Mouse (Mus musculus) intestine, embryonic 14.5 days (tissue): Measurements from ENCODE around the gene Carhsp1. TPM values are rescaled to one million over a fixed set of nuclear protein-coding genes. Genes with fewer than 3 reads are reported as not detected.

ENCODE experiments used
- ATAC-seq: fragments of 200-750 bp; cut with Nextera tagmentation; replicated peaks from 2 replicates; pipeline ENCODE4 v1.8.0; 2017; ENCODE audit warnings: low read depth, moderate number of reproducible peaks, moderate TSS enrichment, moderate library complexity; ENCODE audit not compliant: low FRiP score, low TSS enrichment
- DNase-seq: peaks from one replicate; pipeline ENCODE4 v3.0.0-alpha.2; 2018; ENCODE audit warnings: low spot score
- H3K27ac ChIP-seq: fragments of 300-500 bp; sonication (generic); 2 replicates; pipeline ENCODE4 v1.5.1; 2014; ENCODE audit warnings: low read depth, mild to moderate bottlenecking, control low read depth
- H3K27me3 ChIP-seq: fragments of 300-500 bp; sonication (generic); replicated peaks from 2 replicates; pipeline ENCODE4 v1.6.1; 2014; ENCODE audit warnings: low read length, control low read depth; ENCODE audit not compliant: control insufficient read depth, insufficient read depth
- H3K36me3 ChIP-seq: fragments of 300-500 bp; sonication (generic); 2 replicates; pipeline ENCODE4 v1.6.1; 2014; ENCODE audit warnings: low read length, control low read depth; ENCODE audit not compliant: control insufficient read depth, insufficient read depth
- H3K4me1 ChIP-seq: fragments of 300-500 bp; sonication (generic); replicated peaks from 2 replicates; pipeline ENCODE4 v1.6.1; 2014; ENCODE audit warnings: low read length, control low read depth, mixed read lengths; ENCODE audit not compliant: control insufficient read depth, insufficient read depth
- H3K4me2 ChIP-seq: fragments of 300-500 bp; sonication (generic); 2 replicates; pipeline ENCODE4 v1.6.1; 2014; ENCODE audit warnings: low read length
- H3K4me3 ChIP-seq: fragments of 300-500 bp; sonication (generic); 2 replicates; pipeline ENCODE4 v1.5.1; 2014; ENCODE audit warnings: low read depth, low read length, control low read depth, mixed read lengths
- H3K9ac ChIP-seq: fragments of 300-500 bp; sonication (generic); 2 replicates; pipeline ENCODE4 v1.6.1; 2014; ENCODE audit warnings: mild to moderate bottlenecking, low read length
- H3K9me3 ChIP-seq: fragments of 300-500 bp; sonication (generic); 2 replicates; pipeline ENCODE4 v1.6.1; 2016; ENCODE audit warnings: low read length, control low read depth; ENCODE audit not compliant: control insufficient read depth
- WGBS: fragments of 180-500 bp; shearing (Covaris S2); extraction: QIAGEN DNeasy Blood & Tissue Kit; methylation state at CpG from one replicate; pipeline ENCODE4 v1.1.7; 2014; 5-methylcytosine and 5-hydroxymethylcytosine counted together
- polyA plus RNA-seq: library from polyadenylated mRNA; unstranded; fragments of >200 nt; fragmentation: Nextera tagmentation; extraction: Ambion mirVana; gene quantifications from 2 replicates; pipeline ENCODE4 v1.2.1, GENCODE M21; 2014

Gene Carhsp1
- polyA plus RNA-seq, 1 experiment from 2014 or later: 41.5 TPM

GRCm38 (mm10) chr16:8672350-8672687 is 364 bp upstream of the Carhsp1 start:
- Histone ChIP-seq H3K27ac (0 out of 2 replicates have a peak overlapping the region, but pooled peaks have one; percentile 82), H3K4me2 (peak overlapping the region; percentile 58), H3K36me3 (0 out of 2 replicates have a peak, but pooled peaks cover 4% of the 10 kb centered on the region), H3K9ac (peak overlapping the region; percentile 61; the same call in 1 of the 2 replicates), H3K9me3 (no peaks in the 10 kb centered on the region), H3K4me3 (peak overlapping the region; percentile 57), H3K27me3 (no peaks in the 10 kb centered on the region), H3K4me1 (peaks cover 27% of the 10 kb centered on the region)
- DNase-seq: no peak
- no peak for ATAC-seq
- 0% methylated on average over 18 of the region's 18 CpGs for WGBS

DNA sequence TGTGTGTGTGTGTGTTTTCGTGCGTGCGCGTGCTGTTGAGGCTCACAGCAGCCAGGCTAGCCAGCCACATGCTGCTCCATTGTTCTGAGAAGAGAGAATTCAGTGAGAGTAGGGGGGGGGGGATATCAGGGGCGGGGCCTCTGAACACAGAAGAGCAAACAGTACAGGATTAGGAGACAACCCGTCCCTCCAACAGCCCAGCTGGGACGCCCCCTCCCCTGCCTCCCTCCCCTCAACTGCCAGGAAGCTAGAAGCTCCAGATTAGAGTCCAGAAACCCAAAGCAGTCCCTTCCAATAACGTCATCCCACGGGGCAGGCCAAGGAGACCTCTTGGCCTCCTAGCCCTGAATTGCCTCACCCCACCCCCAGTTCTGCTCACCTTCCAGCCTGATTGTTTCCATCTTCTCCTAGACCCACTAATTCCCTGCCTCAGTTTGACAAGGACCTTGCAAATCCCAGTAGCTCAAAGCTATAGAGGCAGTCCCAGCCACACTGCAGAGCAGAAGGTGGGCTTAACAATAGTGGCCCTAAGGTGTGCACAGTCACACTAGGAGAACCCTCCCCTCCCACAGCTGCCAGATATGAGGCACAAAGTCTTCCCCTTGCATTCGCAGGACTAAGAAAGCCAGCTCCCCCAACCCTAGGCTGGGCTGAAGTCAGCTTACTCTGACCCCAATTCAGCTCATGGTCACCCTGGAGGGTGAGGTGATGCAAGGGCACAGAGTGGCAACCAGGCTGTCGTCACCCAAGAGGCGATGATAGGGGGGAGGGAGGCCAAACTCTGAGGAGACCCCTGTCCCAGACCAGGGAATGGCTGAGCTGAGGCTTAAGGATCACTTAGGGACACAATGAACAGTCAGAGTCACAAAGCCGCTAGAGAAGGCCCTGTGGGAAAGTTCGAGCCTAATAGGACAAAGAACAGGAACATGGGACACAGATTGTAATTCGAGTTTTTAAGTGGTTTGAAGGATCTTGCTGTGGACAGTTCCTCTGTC is 1.6 kb downstream of the Carhsp1 start:
- WGBS: 7% methylated on average over 13 of the region's 15 CpGs
- DNase-seq (peak; percentile 67), ATAC-seq (0 out of 2 replicates have a peak, but pooled peaks have one; percentile 1)
- Histone ChIP-seq H3K27me3 (no peaks in the 10 kb centered on the region), H3K4me3 (peak overlapping the region; percentile 57), H3K4me1 (peaks cover 28% of the 10 kb centered on the region), H3K4me2 (peak overlapping the region; percentile 58), H3K9ac (peak overlapping the region; percentile 61), H3K9me3 (no peaks in the 10 kb centered on the region), H3K36me3 (0 out of 2 replicates have a peak, but pooled peaks cover 4% of the 10 kb centered on the region), H3K27ac (no peak overlapping the region)

- WGBS: 61% methylated on average over 5 of the region's 5 CpGs
- no peak for DNase-seq
Observed at GRCm38 (mm10) chr16:8669432-8669831, 2.5 kb downstream of the Carhsp1 start.

GRCm38 (mm10) chr16:8668386-8668785 is 3.6 kb downstream of the Carhsp1 start:
- WGBS: 75% methylated on average over 2 of the region's 2 CpGs
- Histone ChIP-seq H3K27ac (no peak overlapping the region), H3K27me3 (no peaks in the 10 kb centered on the region), H3K4me1 (peaks cover 28% of the 10 kb centered on the region), H3K9ac (no peak overlapping the region), H3K9me3 (no peaks in the 10 kb centered on the region), H3K4me3 (no peak overlapping the region), H3K4me2 (no peak overlapping the region), H3K36me3 (peaks cover 9% of the 10 kb centered on the region)
- ATAC-seq: no peak
- no peak for DNase-seq

More at GRCm38 (mm10) chr16:8669432-8669831, 2.5 kb downstream of the Carhsp1 start:
- Histone ChIP-seq H3K36me3 (peaks cover 4% of the 10 kb centered on the region; the same call in 1 of the 2 replicates), H3K9ac (0 out of 2 replicates have a peak overlapping the region, but pooled peaks have one; percentile 61), H3K4me2 (peak overlapping the region; percentile 58), H3K4me3 (no peak overlapping the region), H3K27me3 (no peaks in the 10 kb centered on the region), H3K4me1 (peaks cover 28% of the 10 kb centered on the region), H3K27ac (no peak overlapping the region), H3K9me3 (no peaks in the 10 kb centered on the region)
- no peak for ATAC-seq

DNA sequence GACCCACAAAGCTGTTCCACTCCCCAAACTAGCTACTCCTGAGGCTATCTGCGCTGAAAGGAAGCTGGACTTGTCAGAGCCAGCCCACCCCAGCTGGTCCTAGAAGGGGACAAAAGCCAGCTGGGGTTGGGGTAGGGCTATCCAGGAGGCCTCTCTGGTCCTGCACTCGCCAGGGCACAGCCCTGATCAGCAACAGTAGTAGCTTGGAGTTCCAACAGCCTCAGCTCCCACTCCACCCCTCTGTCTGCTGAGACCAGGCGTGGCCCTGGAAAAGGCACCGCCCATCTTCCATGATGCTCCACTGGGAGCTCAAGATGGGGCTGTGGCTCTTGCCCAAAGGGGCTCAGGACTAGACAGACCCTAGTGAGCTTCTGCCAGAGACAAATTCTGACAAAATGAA is 4.1 kb downstream of the Carhsp1 start:
- H3K9ac ChIP-seq: no peak overlapping the region
- DNase-seq (no peak), ATAC-seq (no peak)
- H3K9me3 ChIP-seq: no peaks in the 10 kb centered on the region
- H3K4me1 ChIP-seq: peaks cover 28% of the 10 kb centered on the region
- no peak overlapping the region for H3K4me3 ChIP-seq
- 71% methylated on average over 4 of the region's 4 CpGs for WGBS
- peaks cover 15% of the 10 kb centered on the region for H3K36me3 ChIP-seq
- no peaks in the 10 kb centered on the region for H3K27me3 ChIP-seq
- H3K27ac ChIP-seq: no peak overlapping the region
- no peak overlapping the region for H3K4me2 ChIP-seq

- WGBS: 78% methylated on average over 7 of the region's 7 CpGs
- Histone ChIP-seq H3K9me3 (no peaks in the 10 kb centered on the region), H3K9ac (no peak overlapping the region), H3K4me3 (no peak overlapping the region), H3K27ac (no peak overlapping the region), H3K4me2 (no peak overlapping the region), H3K27me3 (no peaks in the 10 kb centered on the region), H3K36me3 (peaks cover 20% of the 10 kb centered on the region), H3K4me1 (peaks cover 28% of the 10 kb centered on the region)
- no peak for DNase-seq
- ATAC-seq: no peak
Observed at GRCm38 (mm10) chr16:8667261-8667660, 4.7 kb downstream of the Carhsp1 start.

DNA sequence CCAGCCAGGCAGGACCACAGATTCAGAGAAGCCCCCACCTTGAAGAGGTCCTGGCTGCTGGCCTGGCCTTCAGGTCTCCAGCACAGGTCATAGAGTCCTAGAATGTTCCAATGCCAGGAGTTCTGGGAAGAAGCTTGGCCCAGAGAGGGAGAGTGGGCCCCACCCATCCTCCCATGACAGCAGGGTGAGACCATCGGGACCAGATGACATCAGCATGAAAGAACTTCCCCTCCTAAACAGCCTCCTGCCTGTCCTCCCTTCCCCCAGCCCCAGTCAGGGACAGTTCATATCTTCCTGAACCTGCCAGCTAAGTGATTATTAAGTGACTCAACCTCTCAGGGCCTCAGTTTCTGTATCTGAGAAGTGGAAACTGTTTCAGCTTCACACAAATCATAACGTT is 5.5 kb downstream of the Carhsp1 start:
- Histone ChIP-seq H3K27ac (no peak overlapping the region), H3K9me3 (no peaks in the 10 kb centered on the region), H3K4me3 (no peak overlapping the region), H3K9ac (no peak overlapping the region), H3K4me2 (no peak overlapping the region), H3K27me3 (no peaks in the 10 kb centered on the region), H3K4me1 (peaks cover 28% of the 10 kb centered on the region), H3K36me3 (peaks cover 28% of the 10 kb centered on the region)
- ATAC-seq (no peak), DNase-seq (no peak)
- WGBS: 48% methylated on average over 2 of the region's 2 CpGs

GRCm38 (mm10) chr16:8665367-8665766 is 6.6 kb downstream of the Carhsp1 start:
- Histone ChIP-seq H3K4me3 (no peak overlapping the region), H3K36me3 (peaks cover 35% of the 10 kb centered on the region), H3K9ac (no peak overlapping the region), H3K4me1 (peaks cover 23% of the 10 kb centered on the region), H3K27me3 (no peaks in the 10 kb centered on the region), H3K9me3 (no peaks in the 10 kb centered on the region), H3K4me2 (no peak overlapping the region), H3K27ac (no peak overlapping the region)
- no peak for ATAC-seq
- 81% methylated on average over 5 of the region's 5 CpGs for WGBS
- DNase-seq: no peak
